Mouse (Mus musculus) limb, embryonic 15.5 days (tissue): ENCODE data around the gene Gipr. TPM values are rescaled to one million over a fixed set of nuclear protein-coding genes. Genes with fewer than 3 reads are reported as not detected.

Experiments
- ATAC-seq: fragments of 200-750 bp; cut with Nextera tagmentation; 2 replicates; pipeline ENCODE4 v1.8.0; 2017; ENCODE audit warnings: low read depth, moderate TSS enrichment; ENCODE audit not compliant: insufficient number of reproducible peaks, low FRiP score, low TSS enrichment
- H3K27ac ChIP-seq: fragments of 300-500 bp; sonication (generic); 2 replicates; pipeline ENCODE4 v1.5.1; 2015; ENCODE audit warnings: moderate library complexity, mild to moderate bottlenecking, inconsistent platforms
- H3K27me3 ChIP-seq: fragments of 300-500 bp; sonication (generic); 2 replicates; pipeline ENCODE4 v1.6.1; 2015; ENCODE audit warnings: inconsistent platforms
- H3K36me3 ChIP-seq: fragments of 300-500 bp; sonication (generic); 2 replicates; pipeline ENCODE4 v1.6.1; 2015; ENCODE audit warnings: inconsistent platforms
- H3K4me1 ChIP-seq: fragments of 300-500 bp; sonication (generic); 2 replicates; pipeline ENCODE4 v1.6.1; 2015; ENCODE audit warnings: inconsistent platforms
- H3K4me2 ChIP-seq: fragments of 300-500 bp; sonication (generic); 2 replicates; pipeline ENCODE4 v1.6.1; 2015; ENCODE audit warnings: mild to moderate bottlenecking, inconsistent platforms
- H3K4me3 ChIP-seq: fragments of 300-500 bp; sonication (generic); 2 replicates; pipeline ENCODE4 v1.5.1; 2015; ENCODE audit warnings: mild to moderate bottlenecking, inconsistent platforms
- H3K9ac ChIP-seq: fragments of 300-500 bp; sonication (generic); 2 replicates; pipeline ENCODE4 v1.6.1; 2015; ENCODE audit warnings: inconsistent platforms
- H3K9me3 ChIP-seq: fragments of 300-500 bp; sonication (generic); 2 replicates; pipeline ENCODE4 v1.6.1; 2016; ENCODE audit warnings: inconsistent platforms
- WGBS: fragments of 180-500 bp; shearing (Covaris S2); methylation state at CpG from one replicate; pipeline ENCODE4 v1.1.7; 2015; 5-methylcytosine and 5-hydroxymethylcytosine counted together
- polyA plus RNA-seq: library from polyadenylated mRNA; unstranded; fragments of >200 nt; fragmentation: Nextera tagmentation; extraction: Ambion mirVana; gene quantifications from 2 replicates; pipeline ENCODE4 v1.2.1, GENCODE M21; 2015

Gene Gipr
- polyA plus RNA-seq, 1 experiment from 2014 or later = 1.2 TPM

- no peak overlapping the region for H3K9ac ChIP-seq
- H3K4me3 ChIP-seq = peak overlapping the region; percentile 16
- no peaks in the 10 kb centered on the region for H3K9me3 ChIP-seq
- H3K36me3 ChIP-seq = no peaks in the 10 kb centered on the region
- H3K27ac ChIP-seq = no peak overlapping the region
- H3K4me1 ChIP-seq = peaks cover 50% of the 10 kb centered on the region
- 6% methylated on average over 21 of the region's 21 CpGs for WGBS
- H3K27me3 ChIP-seq = peaks cover 56% of the 10 kb centered on the region
- H3K4me2 ChIP-seq = peak overlapping the region; percentile 22; the same call in 1 of the 2 replicates
- ATAC-seq = no peak
Observed at GRCm38 (mm10) chr7:19176516-19176947, 10.6 kb upstream of the Gipr start.

- Histone ChIP-seq H3K4me2 (peak within 1 kb of the TSS; percentile 22; the same call in 1 of the 2 replicates), H3K4me3 (peak within 1 kb of the TSS; percentile 16), H3K9me3 (no peaks in the 10 kb centered on the region), H3K27me3 (peaks cover 56% of the 10 kb centered on the region), H3K9ac (no peak within 1 kb of the TSS), H3K4me1 (peaks cover 45% of the 10 kb centered on the region), H3K27ac (no peak within 1 kb of the TSS), H3K36me3 (no peaks in the 10 kb centered on the region)
- 1% methylated on average over 30 of the region's 30 CpGs for WGBS
- ATAC-seq = no peak
Observed at GRCm38 (mm10) chr7:19175708-19176515, 10.0 kb upstream of the Gipr start, which contains the start of gene Eml2. Eml2 (plus strand) TSS chr7:19176421.

- WGBS = 2% methylated on average over 17 of the region's 17 CpGs
- Histone ChIP-seq H3K4me2 (peak overlapping the region; percentile 52), H3K4me3 (peak overlapping the region; percentile 33), H3K27ac (no peak overlapping the region), H3K4me1 (peaks cover 21% of the 10 kb centered on the region), H3K9ac (no peak overlapping the region), H3K27me3 (peaks cover 29% of the 10 kb centered on the region), H3K9me3 (no peaks in the 10 kb centered on the region), H3K36me3 (no peaks in the 10 kb centered on the region)
- 0 out of 2 replicates have a peak, but pooled peaks have one; percentile 36 for ATAC-seq
Observed at GRCm38 (mm10) chr7:19172874-19173273, 6.9 kb upstream of the Gipr start.

- peaks cover 20% of the 10 kb centered on the region for H3K4me1 ChIP-seq
- no peaks in the 10 kb centered on the region for H3K36me3 ChIP-seq
- WGBS = 58% methylated on average over 8 of the region's 8 CpGs
- peaks cover 19% of the 10 kb centered on the region for H3K27me3 ChIP-seq
- no peak overlapping the region for H3K9ac ChIP-seq
- H3K9me3 ChIP-seq = no peaks in the 10 kb centered on the region
- no peak for ATAC-seq
- H3K27ac ChIP-seq = no peak overlapping the region
- H3K4me2 ChIP-seq = no peak overlapping the region
- no peak overlapping the region for H3K4me3 ChIP-seq
Observed at GRCm38 (mm10) chr7:19171831-19172230, 5.9 kb upstream of the Gipr start.

- H3K27ac ChIP-seq = 0 out of 2 replicates have a peak overlapping the region, but pooled peaks have one; percentile 18
- H3K9ac ChIP-seq = no peak overlapping the region
- H3K4me2 ChIP-seq = no peak overlapping the region
- H3K27me3 ChIP-seq = peaks cover 4% of the 10 kb centered on the region
- 57% methylated on average over 8 of the region's 8 CpGs for WGBS
- no peak for ATAC-seq
- no peaks in the 10 kb centered on the region for H3K9me3 ChIP-seq
- peaks cover 17% of the 10 kb centered on the region for H3K4me1 ChIP-seq
- H3K4me3 ChIP-seq = no peak overlapping the region
- no peaks in the 10 kb centered on the region for H3K36me3 ChIP-seq
Observed at GRCm38 (mm10) chr7:19170142-19170541, 4.2 kb upstream of the Gipr start.

GRCm38 (mm10) chr7:19169506-19169905 is 3.6 kb upstream of the Gipr start:
- H3K27ac ChIP-seq = no peak overlapping the region
- no peak for ATAC-seq
- no peak overlapping the region for H3K9ac ChIP-seq
- WGBS = 63% methylated on average over 10 of the region's 10 CpGs
- peaks cover 23% of the 10 kb centered on the region for H3K4me1 ChIP-seq
- no peak overlapping the region for H3K4me3 ChIP-seq
- H3K27me3 ChIP-seq = peaks cover 10% of the 10 kb centered on the region
- no peaks in the 10 kb centered on the region for H3K36me3 ChIP-seq
- no peaks in the 10 kb centered on the region for H3K9me3 ChIP-seq
- H3K4me2 ChIP-seq = no peak overlapping the region

- no peak overlapping the region for H3K4me3 ChIP-seq
- no peak overlapping the region for H3K9ac ChIP-seq
- ATAC-seq = no peak
- WGBS = 80% methylated on average over 3 of the region's 3 CpGs
- H3K36me3 ChIP-seq = no peaks in the 10 kb centered on the region
- peaks cover 23% of the 10 kb centered on the region for H3K27me3 ChIP-seq
- no peaks in the 10 kb centered on the region for H3K9me3 ChIP-seq
- no peak overlapping the region for H3K27ac ChIP-seq
- no peak overlapping the region for H3K4me2 ChIP-seq
- peaks cover 23% of the 10 kb centered on the region for H3K4me1 ChIP-seq
Observed at GRCm38 (mm10) chr7:19166990-19167389, 1.1 kb upstream of the Gipr start.

- Histone ChIP-seq H3K4me2 (0 out of 2 replicates have a peak overlapping the region, but pooled peaks have one; percentile 12), H3K4me1 (peaks cover 29% of the 10 kb centered on the region), H3K27ac (no peak overlapping the region), H3K36me3 (no peaks in the 10 kb centered on the region), H3K9ac (no peak overlapping the region), H3K9me3 (no peaks in the 10 kb centered on the region), H3K27me3 (peaks cover 31% of the 10 kb centered on the region), H3K4me3 (no peak overlapping the region)
- ATAC-seq = no peak
- 2% methylated on average over 13 of the region's 13 CpGs for WGBS
Observed at GRCm38 (mm10) chr7:19164978-19165377, 949 bp downstream of the Gipr start.

GRCm38 (mm10) chr7:19164189-19164588 is 1.7 kb downstream of the Gipr start:
- Histone ChIP-seq H3K27ac (no peak overlapping the region), H3K36me3 (no peaks in the 10 kb centered on the region), H3K9ac (no peak overlapping the region), H3K9me3 (no peaks in the 10 kb centered on the region), H3K4me1 (peaks cover 37% of the 10 kb centered on the region), H3K4me3 (no peak overlapping the region), H3K4me2 (peak overlapping the region; percentile 21), H3K27me3 (peaks cover 39% of the 10 kb centered on the region)
- WGBS = 4% methylated on average over 6 of the region's 6 CpGs
- ATAC-seq = peak; percentile 61

- Histone ChIP-seq H3K4me3 (no peak overlapping the region), H3K4me1 (peaks cover 38% of the 10 kb centered on the region), H3K9me3 (no peaks in the 10 kb centered on the region), H3K27ac (no peak overlapping the region), H3K9ac (no peak overlapping the region), H3K27me3 (peaks cover 43% of the 10 kb centered on the region), H3K36me3 (no peaks in the 10 kb centered on the region), H3K4me2 (0 out of 2 replicates have a peak overlapping the region, but pooled peaks have one; percentile 21)
- ATAC-seq = no peak
- WGBS = 22% methylated on average over 12 of the region's 12 CpGs
Observed at GRCm38 (mm10) chr7:19163752-19164151, 2.2 kb downstream of the Gipr start.

- Histone ChIP-seq H3K9me3 (no peaks in the 10 kb centered on the region), H3K27me3 (peaks cover 45% of the 10 kb centered on the region), H3K4me1 (peaks cover 38% of the 10 kb centered on the region)
Observed at GRCm38 (mm10) chr7:19162928-19163327, 3.0 kb downstream of the Gipr start.

GRCm38 (mm10) chr7:19160115-19160514 is 5.8 kb downstream of the Gipr start:
- H3K4me3 ChIP-seq = peak overlapping the region; percentile 36
- no peak for ATAC-seq
- WGBS = 1% methylated on average over 20 of the region's 20 CpGs
- no peaks in the 10 kb centered on the region for H3K9me3 ChIP-seq
- peaks cover 43% of the 10 kb centered on the region for H3K27me3 ChIP-seq
- H3K27ac ChIP-seq = no peak overlapping the region
- H3K4me1 ChIP-seq = peaks cover 52% of the 10 kb centered on the region
- peak overlapping the region; percentile 21; the same call in 1 of the 2 replicates for H3K9ac ChIP-seq
- peak overlapping the region; percentile 74 for H3K4me2 ChIP-seq
- peaks cover under 1% of the 10 kb centered on the region; the same call in 1 of the 2 replicates for H3K36me3 ChIP-seq

More at GRCm38 (mm10) chr7:19162928-19163327, 3.0 kb downstream of the Gipr start:
- 70% methylated on average over 7 of the region's 7 CpGs for WGBS
- no peak for ATAC-seq
- H3K27ac ChIP-seq = no peak overlapping the region
- H3K9ac ChIP-seq = no peak overlapping the region
- H3K36me3 ChIP-seq = no peaks in the 10 kb centered on the region
- H3K4me2 ChIP-seq = no peak overlapping the region
- H3K4me3 ChIP-seq = no peak overlapping the region
